Mouse (Mus musculus) liver, embryonic 11.5 days (tissue): ENCODE data around the gene Miga1. TPM values are rescaled to one million over a fixed set of nuclear protein-coding genes. Genes with fewer than 3 reads are reported as not detected.

Experiments used
- polyA plus RNA-seq: library from polyadenylated mRNA; unstranded; fragments of >200 nt; fragmentation: Nextera tagmentation; extraction: Ambion mirVana; gene quantifications from 2 replicates; pipeline ENCODE4 v1.2.1, GENCODE M21; 2014

The Miga1 gene
- polyA plus RNA-seq, 1 experiment from 2014 or later, result 12.4 TPM

Other genes with a start within 250 kb of the Miga1 start
- 12.1 and 15.4 TPM in 2 replicates for gene Gipc2, start 174.2 kb downstream of the Miga1 start, polyA plus RNA-seq
- gene Dnajb4, start 130.1 kb downstream of the Miga1 start, polyA plus RNA-seq, result 29.7 and 33.1 TPM in 2 replicates
- 234 and 253 TPM in 2 replicates for gene Fubp1, start 130.0 kb downstream of the Miga1 start, polyA plus RNA-seq
- gene Nexn, start 74.1 kb downstream of the Miga1 start, polyA plus RNA-seq, result 3.7 and 5.5 TPM in 2 replicates
- 42.0 and 46.1 TPM in 2 replicates for gene Usp33, start 6.1 kb upstream of the Miga1 start, polyA plus RNA-seq
- gene Zzz3, start 55.1 kb upstream of the Miga1 start, polyA plus RNA-seq, result 45.5 and 45.7 TPM in 2 replicates